Mouse (Mus musculus) hindbrain, embryonic 10.5 days (tissue): Measurements from ENCODE around the gene Cfc1. TPM values are rescaled to one million over a fixed set of nuclear protein-coding genes. Genes with fewer than 3 reads are reported as not detected.

ENCODE experiments used
- DNase-seq: peaks from one replicate; pipeline ENCODE4 v3.0.0-alpha.2; 2017; ENCODE audit warnings: low spot score
- H3K27ac ChIP-seq: fragments of 300-500 bp; sonication (generic); 2 replicates; pipeline ENCODE4 v1.5.1; 2016; ENCODE audit warnings: mild to moderate bottlenecking, moderate library complexity
- H3K27me3 ChIP-seq: fragments of 300-500 bp; sonication (generic); 2 replicates; pipeline ENCODE4 v1.6.1; 2016; ENCODE audit warnings: mild to moderate bottlenecking; ENCODE audit not compliant: poor library complexity, insufficient read depth, severe bottlenecking
- H3K36me3 ChIP-seq: fragments of 300-500 bp; sonication (generic); 2 replicates; pipeline ENCODE4 v1.6.1; 2016; ENCODE audit warnings: mild to moderate bottlenecking, moderate library complexity
- H3K4me1 ChIP-seq: fragments of 300-500 bp; sonication (generic); replicated peaks from 2 replicates; pipeline ENCODE4 v1.6.1; 2016; ENCODE audit warnings: mild to moderate bottlenecking
- H3K4me3 ChIP-seq: fragments of 300-500 bp; sonication (generic); 2 replicates; pipeline ENCODE4 v1.5.1; 2016; ENCODE audit warnings: mild to moderate bottlenecking, moderate library complexity
- H3K9me3 ChIP-seq: fragments of 300-500 bp; sonication (generic); 2 replicates; pipeline ENCODE4 v1.6.1; 2016; ENCODE audit warnings: mild to moderate bottlenecking, moderate library complexity
- WGBS: fragments of 180-500 bp; shearing (Covaris S2); methylation state at CpG from one replicate; pipeline ENCODE4 v1.1.7; 2016; 5-methylcytosine and 5-hydroxymethylcytosine counted together
- polyA plus RNA-seq: library from polyadenylated mRNA; unstranded; fragments of >200 nt; fragmentation: Nextera tagmentation; extraction: Ambion mirVana; gene quantifications from 2 replicates; pipeline ENCODE4 v1.2.1, GENCODE M21; 2016

Cfc1 gene
- polyA plus RNA-seq, 1 experiment from 2014 or later = not detected

GRCm38 (mm10) chr1:34568120-34568519, 32.7 kb downstream of the Cfc1 start:
- H3K27me3 ChIP-seq = no peaks in the 10 kb centered on the region
- DNase-seq = no peak
- no peak overlapping the region for H3K27ac ChIP-seq
- no peaks in the 10 kb centered on the region for H3K4me1 ChIP-seq
- WGBS = 97% methylated on average over 2 of the region's 2 CpGs
- no peak overlapping the region for H3K4me3 ChIP-seq
- H3K36me3 ChIP-seq = no peaks in the 10 kb centered on the region
- peaks cover 3% of the 10 kb centered on the region; the same call in 1 of the 2 replicates for H3K9me3 ChIP-seq

DNA sequence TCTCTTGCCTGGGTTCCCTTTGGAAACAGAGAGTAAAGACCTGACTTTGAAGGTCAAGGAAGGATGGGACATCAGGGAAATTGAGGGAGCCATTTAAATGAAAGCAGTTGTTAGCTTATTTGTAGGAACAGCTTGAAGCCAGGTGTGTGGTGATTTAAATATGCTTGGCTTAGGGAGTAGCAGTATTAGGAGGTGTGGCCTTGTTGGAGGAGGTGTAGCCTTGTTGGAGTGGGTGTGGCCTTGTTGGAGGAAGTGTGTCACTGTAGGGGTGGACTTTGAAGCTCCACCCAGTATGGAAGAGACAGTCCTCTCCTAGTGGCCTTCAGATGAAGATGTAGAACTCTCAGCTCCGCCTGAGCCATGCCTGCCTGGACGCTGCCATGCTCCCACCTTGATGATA, 34.4 kb downstream of the Cfc1 start:
- Histone ChIP-seq H3K27ac (no peak overlapping the region), H3K4me1 (no peaks in the 10 kb centered on the region), H3K9me3 (peaks cover 3% of the 10 kb centered on the region; the same call in 1 of the 2 replicates), H3K4me3 (no peak overlapping the region), H3K36me3 (no peaks in the 10 kb centered on the region), H3K27me3 (no peaks in the 10 kb centered on the region)
- DNase-seq = no peak
- WGBS = 87% methylated on average over 2 of the region's 2 CpGs

- Histone ChIP-seq H3K27me3 (no peaks in the 10 kb centered on the region), H3K27ac (no peak overlapping the region), H3K36me3 (no peaks in the 10 kb centered on the region), H3K4me3 (no peak overlapping the region), H3K4me1 (no peaks in the 10 kb centered on the region), H3K9me3 (peaks cover 3% of the 10 kb centered on the region; the same call in 1 of the 2 replicates)
- no peak for DNase-seq
- WGBS = 85% methylated on average over 6 of the region's 6 CpGs
These were observed 36.0 kb downstream of the Cfc1 start for GRCm38 (mm10) chr1:34571431-34571830.

GRCm38 (mm10) chr1:34573221-34573620, 37.8 kb downstream of the Cfc1 start:
- H3K9me3 ChIP-seq = no peaks in the 10 kb centered on the region
- peaks cover 10% of the 10 kb centered on the region for H3K27me3 ChIP-seq
- H3K4me3 ChIP-seq = no peak overlapping the region
- WGBS = 83% methylated on average over 6 of the region's 6 CpGs
- DNase-seq = no peak
- no peak overlapping the region for H3K27ac ChIP-seq
- no peaks in the 10 kb centered on the region for H3K4me1 ChIP-seq
- no peaks in the 10 kb centered on the region for H3K36me3 ChIP-seq

GRCm38 (mm10) chr1:34578851-34579781, 43.7 kb downstream of the Cfc1 start, which contains the start of gene Amer3:
TSS of gene Amer3 (plus strand) at chr1:34579657.
- H3K36me3 ChIP-seq = no peaks in the 10 kb centered on the region
- H3K27ac ChIP-seq = peak within 1 kb of the TSS; percentile 76
- no peaks in the 10 kb centered on the region for H3K9me3 ChIP-seq
- under 1% methylated on average over 53 of the region's 53 CpGs for WGBS
- peaks cover 42% of the 10 kb centered on the region for H3K27me3 ChIP-seq
- H3K4me3 ChIP-seq = peak within 1 kb of the TSS; percentile 60
- peaks cover 16% of the 10 kb centered on the region; the same call in 1 of the 2 replicates for H3K4me1 ChIP-seq
- DNase-seq = peak; percentile 83

DNA sequence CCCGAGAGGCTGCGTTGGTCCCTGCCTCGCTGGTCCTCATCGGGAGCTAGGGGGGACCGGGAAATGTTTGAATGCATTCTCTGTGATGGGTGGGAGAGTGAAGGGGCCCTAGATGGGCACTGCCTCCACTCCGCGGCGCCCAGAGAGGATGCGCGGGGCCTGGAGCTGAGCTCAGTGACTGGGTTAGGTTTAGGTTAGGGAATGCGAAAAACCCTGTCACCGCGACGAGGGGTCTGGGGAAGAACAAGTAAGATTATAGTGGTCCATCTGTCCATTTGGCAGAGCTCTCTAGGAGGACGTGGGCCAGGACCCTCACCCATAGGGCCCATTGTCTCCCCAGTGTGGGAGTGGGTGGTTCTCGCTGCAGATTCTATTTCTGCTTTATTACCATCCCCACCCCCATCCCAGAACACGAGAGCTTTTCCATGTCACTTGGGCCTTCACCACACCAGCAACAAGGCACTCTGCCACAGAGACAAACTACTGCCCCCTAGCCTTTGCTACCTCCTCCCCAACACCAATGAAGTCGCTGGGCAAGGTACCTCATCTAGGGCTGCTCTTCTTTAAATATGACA, 44.4 kb downstream of the Cfc1 start:
- peak overlapping the region; percentile 60 for H3K4me3 ChIP-seq
- H3K27ac ChIP-seq = peak overlapping the region; percentile 76
- no peaks in the 10 kb centered on the region for H3K9me3 ChIP-seq
- no peak for DNase-seq
- H3K36me3 ChIP-seq = no peaks in the 10 kb centered on the region
- H3K4me1 ChIP-seq = peaks cover 16% of the 10 kb centered on the region; the same call in 1 of the 2 replicates
- peaks cover 42% of the 10 kb centered on the region for H3K27me3 ChIP-seq
- 2% methylated on average over 18 of the region's 18 CpGs for WGBS

- no peak for DNase-seq
- WGBS = 86% methylated on average over 6 of the region's 6 CpGs
- H3K9me3 ChIP-seq = no peaks in the 10 kb centered on the region
- no peak overlapping the region for H3K4me3 ChIP-seq
- no peaks in the 10 kb centered on the region for H3K36me3 ChIP-seq
- H3K27me3 ChIP-seq = peaks cover 42% of the 10 kb centered on the region
- peaks cover 16% of the 10 kb centered on the region; the same call in 1 of the 2 replicates for H3K4me1 ChIP-seq
- H3K27ac ChIP-seq = no peak overlapping the region
These were observed 46.8 kb downstream of the Cfc1 start for GRCm38 (mm10) chr1:34582218-34582617.

- Histone ChIP-seq H3K4me3 (no peak overlapping the region), H3K4me1 (peaks cover 14% of the 10 kb centered on the region; the same call in 1 of the 2 replicates), H3K9me3 (no peaks in the 10 kb centered on the region), H3K27ac (no peak overlapping the region), H3K36me3 (no peaks in the 10 kb centered on the region), H3K27me3 (peaks cover 26% of the 10 kb centered on the region)
- 20% methylated on average over 4 of the region's 4 CpGs for WGBS
- no peak for DNase-seq
These were observed 48.4 kb downstream of the Cfc1 start for GRCm38 (mm10) chr1:34583821-34584263.

GRCm38 (mm10) chr1:34584736-34585135, 49.3 kb downstream of the Cfc1 start:
- peaks cover 5% of the 10 kb centered on the region; the same call in 1 of the 2 replicates for H3K4me1 ChIP-seq
- H3K9me3 ChIP-seq = no peaks in the 10 kb centered on the region
- no peak for DNase-seq
- no peaks in the 10 kb centered on the region for H3K36me3 ChIP-seq
- no peak overlapping the region for H3K27ac ChIP-seq
- peaks cover 19% of the 10 kb centered on the region; the same call in 1 of the 2 replicates for H3K27me3 ChIP-seq
- H3K4me3 ChIP-seq = no peak overlapping the region
- WGBS = 80% methylated on average over 4 of the region's 4 CpGs

DNA sequence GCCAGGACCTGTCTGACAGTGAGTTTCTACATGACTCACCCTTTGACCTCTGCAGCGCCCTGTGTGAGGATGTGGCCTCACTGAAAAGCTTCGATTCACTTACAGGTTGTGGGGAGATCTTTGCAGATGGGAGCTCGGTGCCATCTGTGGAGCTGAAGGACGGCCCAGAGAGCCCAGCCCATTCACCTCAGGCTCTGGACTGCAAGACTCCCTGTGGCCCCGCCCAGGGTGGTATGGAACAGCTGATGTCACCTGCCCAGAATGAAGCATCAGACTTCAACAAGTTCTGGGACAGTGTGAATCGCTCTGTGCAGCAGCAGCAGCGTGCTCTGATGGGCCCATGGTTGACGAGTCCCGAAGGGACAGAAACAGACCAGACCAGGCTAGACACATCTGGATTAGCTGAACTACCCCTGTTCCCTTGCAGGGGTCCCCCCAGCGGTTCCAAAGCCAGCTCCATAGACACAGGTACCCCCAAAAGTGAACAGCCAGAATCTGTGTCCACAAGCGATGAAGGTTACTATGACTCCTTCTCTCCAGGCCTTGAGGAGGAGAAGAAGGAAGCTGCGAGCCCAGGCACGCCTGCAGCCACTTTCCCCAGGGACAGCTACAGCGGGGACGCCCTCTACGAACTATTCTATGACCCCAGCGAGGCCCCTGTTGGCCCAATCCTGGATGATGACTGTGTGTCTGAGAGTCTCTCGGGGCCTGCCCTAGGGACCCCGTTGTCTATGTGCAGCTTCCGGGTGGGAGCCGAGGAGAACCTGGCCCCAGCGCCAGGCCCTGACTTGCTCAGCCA, 52.0 kb downstream of the Cfc1 start:
- no peaks in the 10 kb centered on the region for H3K36me3 ChIP-seq
- no peak overlapping the region for H3K27ac ChIP-seq
- no peak for DNase-seq
- H3K9me3 ChIP-seq = no peaks in the 10 kb centered on the region
- no peaks in the 10 kb centered on the region for H3K4me1 ChIP-seq
- no peak overlapping the region for H3K4me3 ChIP-seq
- H3K27me3 ChIP-seq = no peaks in the 10 kb centered on the region
- 85% methylated on average over 22 of the region's 22 CpGs for WGBS
